Mouse (Mus musculus) midbrain, postnatal 0 days (tissue): Measurements from ENCODE around the gene Scnm1. TPM values are rescaled to one million over a fixed set of nuclear protein-coding genes. Genes with fewer than 3 reads are reported as not detected.
"Not testable (repeated sequence)": the region's sequence is repeated elsewhere in the genome, so short reads cannot be mapped to it uniquely, and the experiment has no call there.

Experiments
- ATAC-seq: fragments of 200-750 bp; cut with Nextera tagmentation; 2 replicates; pipeline ENCODE4 v1.8.0; 2017; ENCODE audit warnings: moderate number of reproducible peaks, mild to moderate bottlenecking, moderate TSS enrichment, moderate library complexity; ENCODE audit not compliant: low FRiP score
- DNase-seq: peaks from one replicate; pipeline ENCODE4 v3.0.0-alpha.2; 2015; ENCODE audit warnings: low spot score
- H3K27ac ChIP-seq: fragments of 300-500 bp; sonication (generic); 2 replicates; pipeline ENCODE4 v1.5.1; 2014; ENCODE audit warnings: low read depth, mild to moderate bottlenecking, low read length, mixed read lengths
- H3K27me3 ChIP-seq: fragments of 300-500 bp; sonication (generic); 2 replicates; pipeline ENCODE4 v1.6.1; 2014; ENCODE audit warnings: low read length, control low read depth, mixed read lengths; ENCODE audit not compliant: insufficient read depth
- H3K36me3 ChIP-seq: fragments of 300-500 bp; sonication (generic); 2 replicates; pipeline ENCODE4 v1.6.1; 2014; ENCODE audit warnings: low read length, control low read depth, mixed read lengths; ENCODE audit not compliant: insufficient read depth
- H3K4me1 ChIP-seq: fragments of 300-500 bp; sonication (generic); 2 replicates; pipeline ENCODE4 v1.6.1; 2014; ENCODE audit warnings: mild to moderate bottlenecking, control low read depth, antibody characterized with exemption, low read length, mixed read lengths; ENCODE audit not compliant: insufficient read depth
- H3K4me2 ChIP-seq: fragments of 300-500 bp; sonication (generic); 2 replicates; pipeline ENCODE4 v1.6.1; 2014; ENCODE audit warnings: low read depth, mild to moderate bottlenecking, low read length, mixed read lengths; ENCODE audit not compliant: poor library complexity, severe bottlenecking
- H3K4me3 ChIP-seq: fragments of 300-500 bp; sonication (generic); 2 replicates; pipeline ENCODE4 v1.5.1; 2014; ENCODE audit warnings: low read depth, mild to moderate bottlenecking, low read length, moderate library complexity
- H3K9ac ChIP-seq: fragments of 300-500 bp; sonication (generic); replicated peaks from 2 replicates; pipeline ENCODE4 v1.6.1; 2014; ENCODE audit warnings: mild to moderate bottlenecking, low read length, moderate library complexity, mixed read lengths; ENCODE audit not compliant: poor library complexity, severe bottlenecking
- H3K9me3 ChIP-seq: fragments of 300-500 bp; sonication (generic); 2 replicates; pipeline ENCODE4 v1.6.1; 2016; ENCODE audit warnings: low read length, control low read depth
- CTCF ChIP-seq: IDR thresholded peaks from 2 replicates; pipeline ENCODE4 v1.5.1; 2016; ENCODE audit warnings: antibody characterized with exemption, mild to moderate bottlenecking
- WGBS: fragments of 180-500 bp; shearing (Covaris S2); extraction: QIAGEN DNeasy Blood & Tissue Kit; methylation state at CpG from one replicate; pipeline ENCODE4 v1.1.7; 2014; 5-methylcytosine and 5-hydroxymethylcytosine counted together
- polyA plus RNA-seq: library from polyadenylated mRNA; unstranded; fragments of >200 nt; fragmentation: Nextera tagmentation; extraction: Ambion mirVana; gene quantifications from 2 replicates; pipeline ENCODE4 v1.2.1, GENCODE M21; 2015
- total RNA-seq: library from RNA; depleted of rRNA; stranded (reverse); fragments of >200 nt; gene quantifications from 2 replicates; pipeline ENCODE4 v1.2.3, GENCODE M21; 2014

Scnm1 gene
- total and polyA plus RNA-seq, 2 experiments from 2014 or later = 47.6 to 69.6 TPM

DNA sequence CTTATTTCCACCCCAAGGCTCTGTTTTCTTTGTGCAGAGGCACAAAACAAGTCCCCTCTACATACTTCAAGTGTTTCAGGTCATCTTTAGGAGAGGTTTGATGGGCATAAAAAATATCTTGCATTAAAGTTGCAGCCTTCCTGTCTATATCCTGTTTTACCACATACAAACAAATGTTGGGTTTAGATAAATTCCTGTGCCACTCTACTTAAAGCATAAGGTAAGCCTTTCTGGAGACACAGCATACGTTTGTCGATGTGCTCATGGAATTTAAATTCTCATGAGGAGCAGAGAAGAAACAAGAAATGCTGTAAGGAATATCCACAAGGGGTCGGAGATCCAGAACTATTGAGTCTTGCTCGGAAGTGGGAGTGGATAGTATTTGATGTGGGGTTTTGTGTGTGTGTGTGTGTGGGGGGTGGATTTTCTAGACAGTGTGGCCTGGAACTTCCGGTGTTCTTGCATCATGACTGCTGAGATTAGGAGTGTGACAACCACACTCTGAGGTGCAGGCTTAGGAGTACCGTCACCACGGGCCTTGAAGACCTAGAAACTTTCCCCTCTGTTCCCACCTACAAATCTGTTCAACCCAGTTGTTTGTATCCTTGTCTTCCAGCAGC, 1.7 kb upstream of the Scnm1 start:
- H3K4me2 ChIP-seq = peak overlapping the region; percentile 64
- WGBS = 87% methylated on average over 7 of the region's 7 CpGs
- H3K27ac ChIP-seq = no peak overlapping the region
- DNase-seq (no peak), ATAC-seq (no peak)
- peak overlapping the region; percentile 34; the same call in 1 of the 2 replicates for H3K4me3 ChIP-seq
- peaks cover 8% of the 10 kb centered on the region for H3K36me3 ChIP-seq
- no peaks in the 10 kb centered on the region for H3K27me3 ChIP-seq
- TF ChIP-seq CTCF = no peak
- peaks cover 6% of the 10 kb centered on the region; the same call in 1 of the 2 replicates for H3K4me1 ChIP-seq
- no peak overlapping the region for H3K9ac ChIP-seq
- H3K9me3 ChIP-seq = no peaks in the 10 kb centered on the region

DNA sequence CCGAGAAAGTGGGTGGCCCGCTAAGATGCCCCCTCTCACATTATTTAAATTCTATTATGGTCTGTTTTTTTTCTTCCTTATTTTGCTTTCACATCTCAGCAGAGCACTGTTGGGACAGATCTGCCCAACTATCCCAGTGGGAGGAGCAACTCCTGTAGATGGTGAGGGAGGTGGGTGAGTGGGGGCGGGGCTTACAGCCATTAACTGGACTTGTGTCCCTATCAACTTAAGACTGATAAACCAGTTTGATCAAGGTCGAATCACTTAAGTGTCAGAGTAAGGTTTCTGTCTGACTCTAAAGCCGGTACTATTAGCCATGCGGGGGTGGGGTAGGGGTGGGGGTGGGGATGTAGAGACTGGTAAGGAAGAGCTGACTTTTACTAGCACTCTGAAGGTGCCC, 1.2 kb upstream of the Scnm1 start:
- no peak for TF ChIP-seq CTCF
- WGBS = 42% methylated on average over 6 of the region's 6 CpGs
- DNase-seq = peak; percentile 22
- ATAC-seq = no peak
- H3K4me1 ChIP-seq = peaks cover 6% of the 10 kb centered on the region; the same call in 1 of the 2 replicates
- peak overlapping the region; percentile 34 for H3K4me3 ChIP-seq
- no peak overlapping the region for H3K27ac ChIP-seq
- no peaks in the 10 kb centered on the region for H3K27me3 ChIP-seq
- no peaks in the 10 kb centered on the region for H3K9me3 ChIP-seq
- H3K9ac ChIP-seq = no peak overlapping the region; the same call in 1 of the 2 replicates
- H3K4me2 ChIP-seq = peak overlapping the region; percentile 64
- H3K36me3 ChIP-seq = peaks cover 4% of the 10 kb centered on the region

- H3K4me2 ChIP-seq = not testable (repeated sequence)
- WGBS = no CpG with 5 or more reads among the region's 12 CpGs
These were observed 322 bp upstream of the Scnm1 start for GRCm38 (mm10) chr3:95134133-95134532.

GRCm38 (mm10) chr3:95133176-95133575, 635 bp downstream of the Scnm1 start:
- Histone ChIP-seq H3K4me1 (peaks cover 6% of the 10 kb centered on the region; the same call in 1 of the 2 replicates), H3K36me3 (peaks cover 13% of the 10 kb centered on the region), H3K27me3 (no peaks in the 10 kb centered on the region), H3K27ac (peak overlapping the region; percentile 60), H3K9ac (peak overlapping the region; percentile 74), H3K4me2 (peak overlapping the region; percentile 83), H3K9me3 (no peaks in the 10 kb centered on the region), H3K4me3 (peak overlapping the region; percentile 53)
- no peak for ATAC-seq
- TF ChIP-seq CTCF = no peak
- WGBS = 61% methylated on average over 11 of the region's 11 CpGs
- DNase-seq = no peak

More at GRCm38 (mm10) chr3:95134133-95134532, 322 bp upstream of the Scnm1 start:
- H3K9ac ChIP-seq, H3K36me3 ChIP-seq, H3K9me3 ChIP-seq, H3K4me1 ChIP-seq, H3K27ac ChIP-seq, H3K27me3 ChIP-seq, DNase-seq: not testable (repeated sequence)
- ATAC-seq = peak; percentile 55
- H3K4me3 ChIP-seq = peak overlapping the region; percentile 53; the same call in 1 of the 2 replicates

GRCm38 (mm10) chr3:95132389-95132788, 1.4 kb downstream of the Scnm1 start:
- H3K4me3 ChIP-seq, H3K27ac ChIP-seq, DNase-seq, H3K4me1 ChIP-seq, H3K4me2 ChIP-seq, ATAC-seq, H3K9me3 ChIP-seq, H3K9ac ChIP-seq, H3K27me3 ChIP-seq: not testable (repeated sequence)
- 88% methylated on average over 2 of the region's 2 CpGs for WGBS
- TF ChIP-seq CTCF = peak; percentile 40
- peaks cover 13% of the 10 kb centered on the region for H3K36me3 ChIP-seq

- H3K4me2 ChIP-seq = no peak overlapping the region
- H3K4me3 ChIP-seq = no peak overlapping the region
- H3K36me3 ChIP-seq = peaks cover 13% of the 10 kb centered on the region
- peaks cover 6% of the 10 kb centered on the region; the same call in 1 of the 2 replicates for H3K4me1 ChIP-seq
- H3K9me3 ChIP-seq = no peaks in the 10 kb centered on the region
- no peak overlapping the region for H3K27ac ChIP-seq
- H3K9ac ChIP-seq = no peak overlapping the region
- TF ChIP-seq CTCF = no peak
- DNase-seq (no peak), ATAC-seq (no peak)
- 93% methylated on average over 5 of the region's 5 CpGs for WGBS
- H3K27me3 ChIP-seq = no peaks in the 10 kb centered on the region
These were observed 3.7 kb downstream of the Scnm1 start for GRCm38 (mm10) chr3:95130081-95130480.
